Mouse (Mus musculus): ENCODE data around the gene Fam227a.

Fam227a gene

GRCm38 (mm10) chr15:79615501-79615900 is 43.3 kb downstream of the Fam227a start:
- no peak for DNase-seq (ENCODE audit: low spot score)

DNA sequence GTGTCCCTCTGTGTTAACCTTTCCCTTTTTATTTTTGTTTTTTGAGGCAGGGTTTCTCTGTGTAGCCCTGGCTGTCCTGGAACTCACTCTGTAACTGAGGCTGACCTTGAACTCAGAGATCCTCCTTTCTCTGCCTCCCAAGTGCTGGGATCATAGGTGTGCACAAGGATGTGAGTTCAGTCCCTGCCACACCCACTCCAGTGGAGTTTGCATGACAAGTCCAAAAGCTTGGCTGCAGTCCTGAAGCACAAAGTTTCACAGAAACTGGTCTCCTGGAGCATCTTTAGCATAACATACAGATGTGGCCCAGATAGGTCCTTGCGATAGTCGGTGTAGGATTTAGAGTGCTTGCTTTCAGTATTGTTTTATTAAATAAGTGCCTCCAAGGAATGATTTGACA is 49.5 kb downstream of the Fam227a start:
- DNase-seq (ENCODE audit: low spot score): no peak

GRCm38 (mm10) chr15:79608214-79608613 is 50.5 kb downstream of the Fam227a start:
- DNase-seq (ENCODE audit: low spot score): no peak

GRCm38 (mm10) chr15:79607757-79608156 is 51.0 kb downstream of the Fam227a start:
- DNase-seq (ENCODE audit: low spot score): no peak

GRCm38 (mm10) chr15:79606161-79606560 is 52.6 kb downstream of the Fam227a start:
- no peak for DNase-seq (ENCODE audit: low spot score)

DNA sequence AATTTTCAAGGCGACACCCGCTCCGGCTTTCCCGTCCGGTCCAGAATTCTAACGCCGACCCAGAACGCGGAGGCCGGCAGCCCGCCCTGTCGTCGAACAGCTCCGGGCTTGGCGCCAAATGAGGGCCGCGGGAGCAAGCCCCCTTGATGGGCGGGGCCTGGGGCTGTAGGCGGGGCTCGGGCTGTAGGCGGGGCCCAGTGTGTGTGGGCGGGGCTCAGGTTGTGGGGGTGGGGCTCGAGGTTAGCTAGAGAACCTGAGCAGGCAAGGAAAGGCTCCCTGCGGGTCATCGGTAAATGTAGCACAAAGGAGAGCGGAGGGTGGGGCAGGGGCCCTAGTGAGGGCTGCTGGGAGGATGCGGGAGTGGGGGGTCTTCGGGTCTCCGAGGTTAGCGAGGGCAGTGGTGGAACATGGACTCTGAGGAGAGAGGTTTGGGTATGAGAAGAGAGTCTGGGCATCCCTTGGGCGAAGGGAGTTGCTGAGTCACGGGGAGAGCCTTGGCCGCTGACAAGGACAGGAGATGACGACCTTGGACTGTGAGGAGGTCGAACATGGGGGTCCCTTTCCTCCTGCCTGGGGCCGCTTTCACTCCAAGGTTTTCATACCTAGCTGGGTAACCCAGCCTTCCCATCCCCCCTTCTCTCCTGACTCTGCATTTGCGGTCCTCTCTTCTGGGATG is 53.6 kb downstream of the Fam227a start, which contains the start of gene Dmc1:
TSS of gene Dmc1 (minus strand) at position 120 of the 676 bp plus-strand sequence.
- no peak for DNase-seq (ENCODE audit: low spot score)

- peak; percentile 35 for DNase-seq (ENCODE audit: low spot score)
These were observed 58.6 kb downstream of the Fam227a start for GRCm38 (mm10) chr15:79600176-79600575.

DNA sequence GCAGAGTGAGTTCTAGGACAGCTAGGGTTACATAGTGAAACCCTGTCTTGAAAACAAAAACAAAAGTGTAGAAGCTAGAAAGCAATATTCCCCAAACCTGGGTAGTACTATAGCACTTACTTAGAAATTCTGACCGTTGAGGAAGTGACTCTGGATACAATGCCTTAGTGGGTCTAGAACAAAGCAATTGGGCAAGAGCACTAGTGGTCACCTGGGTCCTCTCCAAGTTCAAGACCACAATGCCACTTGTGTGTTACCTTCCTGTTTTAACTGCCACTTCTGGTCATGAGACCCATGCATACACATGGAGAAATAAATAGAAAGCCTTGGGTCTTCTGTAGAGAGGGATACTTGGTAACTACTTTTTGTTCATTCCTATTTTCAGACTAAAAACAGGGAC is 60.0 kb downstream of the Fam227a start:
- no peak for DNase-seq (ENCODE audit: low spot score)

GRCm38 (mm10) chr15:79581581-79581980 is 77.2 kb downstream of the Fam227a start:
- no peak for DNase-seq (ENCODE audit: low spot score)

DNA sequence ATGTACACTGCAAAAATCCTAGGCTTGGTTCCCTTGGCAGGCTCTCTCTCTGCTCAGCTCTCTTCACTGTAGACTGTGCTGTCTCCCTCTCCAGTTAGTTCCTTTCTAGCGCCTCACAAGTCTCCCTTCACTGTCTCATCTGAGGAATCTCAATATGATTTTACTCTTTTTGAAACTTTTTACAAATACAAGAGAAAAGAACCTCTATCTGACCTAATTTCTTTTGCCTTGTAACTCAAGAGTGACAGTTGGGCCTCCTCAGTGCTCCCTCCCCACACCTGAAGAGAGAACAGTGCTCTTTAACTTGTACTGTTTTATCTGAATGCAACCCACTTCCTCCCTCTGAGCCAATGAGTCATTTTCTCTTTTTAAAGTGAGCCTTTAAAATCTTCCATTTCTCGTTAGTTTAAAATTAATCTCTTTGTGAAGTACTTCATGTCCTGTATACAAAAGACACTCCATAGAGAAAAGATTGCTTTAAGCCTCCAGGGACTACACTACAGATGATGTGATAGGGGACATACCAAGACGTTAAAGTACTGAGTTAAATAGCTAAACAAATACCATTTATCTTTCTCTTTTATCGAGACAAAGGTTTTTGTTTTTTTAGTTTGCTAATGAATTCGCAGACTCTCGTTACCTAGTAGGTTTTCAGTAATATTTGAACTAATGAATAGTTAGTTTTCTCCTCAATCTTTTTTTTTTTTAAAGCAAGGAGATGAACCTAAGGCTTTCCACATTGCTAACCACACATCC is 80.9 kb downstream of the Fam227a start:
- DNase-seq (ENCODE audit: low spot score): no peak

DNA sequence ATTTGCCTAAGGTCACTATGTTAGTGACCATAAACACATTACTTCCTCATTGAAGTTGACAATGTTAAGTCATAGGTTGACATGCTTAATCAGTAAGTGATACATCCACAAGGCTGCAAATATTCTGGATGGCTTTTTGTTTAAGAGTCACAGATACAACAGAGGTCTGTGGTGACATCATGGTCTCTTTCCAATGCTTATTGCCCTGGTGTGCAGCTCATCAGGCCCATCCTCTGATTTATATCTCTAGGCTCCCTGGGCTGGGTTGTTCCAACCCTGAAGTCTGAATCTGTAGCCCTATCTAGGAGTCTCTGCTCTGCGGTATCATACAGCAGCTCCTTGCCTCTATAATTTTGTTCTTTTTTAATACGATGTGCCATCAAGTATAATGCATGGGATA is 81.8 kb downstream of the Fam227a start:
- DNase-seq (ENCODE audit: low spot score): no peak

- no peak for DNase-seq (ENCODE audit: low spot score)
These were observed 83.1 kb downstream of the Fam227a start for GRCm38 (mm10) chr15:79575543-79576222.

DNA sequence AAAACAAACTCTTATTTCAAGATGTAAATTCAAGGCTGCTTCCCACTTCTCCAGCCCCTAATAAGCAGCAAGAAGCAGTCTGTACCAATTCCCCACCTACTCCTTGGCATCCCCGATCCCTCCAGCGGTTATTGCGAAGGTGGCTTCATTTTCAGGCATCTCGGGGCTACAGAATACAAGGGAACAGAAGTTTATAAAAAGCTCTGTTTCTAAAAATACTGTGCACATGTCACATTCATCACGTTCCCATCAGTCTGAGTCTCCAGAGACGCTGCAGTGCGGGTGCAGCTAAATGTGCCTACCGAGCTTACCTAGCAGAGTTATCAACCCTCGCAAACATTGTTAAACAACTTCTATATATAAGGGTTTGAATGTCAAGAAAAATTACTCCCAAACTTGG is 96.3 kb downstream of the Fam227a start:
- no peak for DNase-seq (ENCODE audit: low spot score)

- DNase-seq (ENCODE audit: low spot score): no peak
These were observed 99.1 kb downstream of the Fam227a start for GRCm38 (mm10) chr15:79559649-79560048.
